Mouse (Mus musculus) liver, embryonic 14.5 days (tissue): ENCODE results near the gene Pzp. TPM values are rescaled to one million over a fixed set of nuclear protein-coding genes. Genes with fewer than 3 reads are reported as not detected.

Experiments used
- ATAC-seq: fragments of 200-750 bp; cut with Nextera tagmentation; 2 replicates; pipeline ENCODE4 v1.8.0; 2017; ENCODE audit warnings: moderate number of reproducible peaks, mild to moderate bottlenecking, moderate library complexity; ENCODE audit not compliant: insufficient read depth
- DNase-seq, 3 experiments: peaks; one replicate each; pipeline ENCODE4 v3.0.0-alpha.2; 2012 to 2013; ENCODE audit warnings: low read depth in 3 of 3, low spot score in 3 of 3
- H3K27ac ChIP-seq: fragments of 300-500 bp; sonication (generic); 2 replicates; pipeline ENCODE4 v1.5.1; 2014; ENCODE audit warnings: moderate library complexity, mild to moderate bottlenecking, control low read depth, inconsistent platforms
- H3K27me3 ChIP-seq: fragments of 300-500 bp; sonication (generic); 2 replicates; pipeline ENCODE4 v1.6.1; 2014; ENCODE audit warnings: mild to moderate bottlenecking, low read length, moderate library complexity; ENCODE audit not compliant: control insufficient read depth, insufficient read depth
- H3K36me3 ChIP-seq: fragments of 300-500 bp; sonication (generic); replicated peaks from 2 replicates; pipeline ENCODE4 v1.6.1; 2014; ENCODE audit warnings: low read depth; ENCODE audit not compliant: control insufficient read depth, insufficient read depth
- H3K4me1 ChIP-seq, 2 experiments: fragments of 200-500 bp in 1 of 2; fragments of 300-500 bp in 1 of 2; sonication (generic) in 1 of 2; replicated peaks; 2 replicates each; pipeline ENCODE4 v1.6.1; 2012 to 2014; ENCODE audit warnings: antibody characterized with exemption in 1 of 2, inconsistent platforms in 1 of 2, low read length in 1 of 2; ENCODE audit not compliant: control insufficient read depth in 2 of 2, insufficient read depth in 2 of 2
- H3K4me2 ChIP-seq: fragments of 300-500 bp; sonication (generic); 2 replicates; pipeline ENCODE4 v1.6.1; 2014; ENCODE audit warnings: low read depth, mild to moderate bottlenecking, control low read depth, moderate library complexity
- H3K4me3 ChIP-seq, 2 experiments: fragments of 200-500 bp in 1 of 2; fragments of 300-500 bp in 1 of 2; sonication (generic) in 1 of 2; 2 replicates each; pipeline ENCODE4 v1.5.1; 2012 to 2014; ENCODE audit warnings: low read depth in 2 of 2, low read length in 2 of 2, mild to moderate bottlenecking in 2 of 2, control low read depth in 1 of 2, inconsistent platforms in 1 of 2, moderate library complexity in 1 of 2; ENCODE audit not compliant: insufficient read depth in 1 of 2
- H3K9ac ChIP-seq: fragments of 300-500 bp; sonication (generic); replicated peaks from 2 replicates; pipeline ENCODE4 v1.6.1; 2014; ENCODE audit warnings: mild to moderate bottlenecking, control low read depth, moderate library complexity
- H3K9me3 ChIP-seq: fragments of 300-500 bp; sonication (generic); 2 replicates; pipeline ENCODE4 v1.6.1; 2016; ENCODE audit warnings: low read length, mixed read lengths; ENCODE audit not compliant: control insufficient read depth
- CTCF ChIP-seq: IDR thresholded peaks from 2 replicates; pipeline ENCODE4 v1.5.1; 2016; ENCODE audit warnings: antibody characterized with exemption, low read depth, control low read depth
- EP300 ChIP-seq: IDR thresholded peaks from 2 replicates; pipeline ENCODE4 v1.6.1; 2016; ENCODE audit warnings: antibody characterized with exemption, low read depth
- WGBS: fragments of 180-500 bp; shearing (Covaris S2); extraction: QIAGEN DNeasy Blood & Tissue Kit; methylation state at CpG from one replicate; pipeline ENCODE4 v1.1.7; 2014; ENCODE audit not compliant: insufficient replicate concordance; 5-methylcytosine and 5-hydroxymethylcytosine counted together
- polyA plus RNA-seq, 2 experiments: library from polyadenylated mRNA; depleted of rRNA in 1 of 2; stranded (reverse) in 1 of 2; unstranded in 1 of 2; fragments of >200 nt; fragmentation: Nextera tagmentation in 1 of 2; extraction: Ambion mirVana in 1 of 2; gene quantifications; 2 replicates each; pipeline versions ENCODE4 v1.2.1 to v1.2.3; 2012 to 2014

Gene Pzp
- polyA plus RNA-seq, 2 experiments = 187 to 201 TPM

- DNase-seq = no peak
- H3K9ac ChIP-seq = no peak overlapping the region
- no peaks in the 10 kb centered on the region for H3K36me3 ChIP-seq
- H3K4me3 ChIP-seq = no peak overlapping the region
- TF ChIP-seq EP300 (no peak), CTCF (no peak)
- ATAC-seq = no peak
- no peak overlapping the region for H3K4me2 ChIP-seq
- 65% methylated on average over 2 of the region's 2 CpGs for WGBS
- H3K4me1 ChIP-seq = no peaks in the 10 kb centered on the region
- no peaks in the 10 kb centered on the region for H3K27me3 ChIP-seq
- no peaks in the 10 kb centered on the region for H3K9me3 ChIP-seq
- no peak overlapping the region for H3K27ac ChIP-seq
Observed at GRCm38 (mm10) chr6:128505676-128506236, 20.8 kb downstream of the Pzp start.

GRCm38 (mm10) chr6:128504743-128505142 is 21.8 kb downstream of the Pzp start:
- no peaks in the 10 kb centered on the region for H3K9me3 ChIP-seq

GRCm38 (mm10) chr6:128495346-128495745 is 31.2 kb downstream of the Pzp start:
- H3K4me1 ChIP-seq = no peaks in the 10 kb centered on the region
- ATAC-seq (no peak), DNase-seq (no peak)
- H3K4me2 ChIP-seq = no peak overlapping the region
- no peaks in the 10 kb centered on the region for H3K27me3 ChIP-seq
- no peak overlapping the region for H3K4me3 ChIP-seq
- H3K9ac ChIP-seq = no peak overlapping the region
- 47% methylated on average over 1 of the region's 1 CpGs for WGBS
- TF ChIP-seq CTCF = no peak
- H3K9me3 ChIP-seq = no peaks in the 10 kb centered on the region
- no peaks in the 10 kb centered on the region; the same call in 1 of the 2 replicates for H3K36me3 ChIP-seq
- H3K27ac ChIP-seq = no peak overlapping the region

More at GRCm38 (mm10) chr6:128504743-128505142, 21.8 kb downstream of the Pzp start:
- no peak for TF ChIP-seq EP300
- no peak for TF ChIP-seq CTCF
- no peak for DNase-seq
- Histone ChIP-seq H3K27me3 (no peaks in the 10 kb centered on the region), H3K4me2 (no peak overlapping the region), H3K4me3 (no peak overlapping the region), H3K9ac (no peak overlapping the region), H3K4me1 (no peaks in the 10 kb centered on the region), H3K27ac (no peak overlapping the region), H3K36me3 (no peaks in the 10 kb centered on the region)
- ATAC-seq = no peak
- 60% methylated on average over 5 of the region's 5 CpGs for WGBS

- H3K9ac ChIP-seq = no peak overlapping the region
- DNase-seq = no peak
- no peaks in the 10 kb centered on the region for H3K4me1 ChIP-seq
- H3K27me3 ChIP-seq = no peaks in the 10 kb centered on the region
- H3K4me2 ChIP-seq = no peak overlapping the region
- no peak overlapping the region for H3K27ac ChIP-seq
- no peak overlapping the region for H3K4me3 ChIP-seq
- 56% methylated on average over 15 of the region's 15 CpGs for WGBS
- no peak for ATAC-seq
- H3K36me3 ChIP-seq = no peaks in the 10 kb centered on the region; the same call in 1 of the 2 replicates
- TF ChIP-seq CTCF = no peak
- no peak for TF ChIP-seq EP300
- no peaks in the 10 kb centered on the region for H3K9me3 ChIP-seq
Observed at GRCm38 (mm10) chr6:128494646-128495331, 31.7 kb downstream of the Pzp start.

- ATAC-seq (no peak), DNase-seq (no peak)
- Histone ChIP-seq H3K9ac (no peak overlapping the region), H3K4me2 (no peak overlapping the region), H3K27ac (no peak overlapping the region), H3K4me1 (no peaks in the 10 kb centered on the region), H3K36me3 (no peaks in the 10 kb centered on the region; the same call in 1 of the 2 replicates), H3K4me3 (no peak overlapping the region), H3K9me3 (no peaks in the 10 kb centered on the region), H3K27me3 (no peaks in the 10 kb centered on the region)
- WGBS = 71% methylated on average over 4 of the region's 4 CpGs
- TF ChIP-seq CTCF (no peak), EP300 (no peak)
Observed at GRCm38 (mm10) chr6:128491916-128492315, 34.6 kb downstream of the Pzp start.
